Mouse (Mus musculus): ENCODE measurements around the gene Cadps. TPM values are rescaled to one million over a fixed set of nuclear protein-coding genes. Genes with fewer than 3 reads are reported as not detected.

Gene Cadps
- polyA plus RNA-seq, 1 experiment from 2014 or later = 12.1 TPM

- Histone ChIP-seq H3K9ac (ENCODE audit: low read length) (no peak overlapping the region), H3K4me3 (ENCODE audit: low read depth, low read length) (no peak overlapping the region), H3K4me1 (replicated peaks; ENCODE audit: control insufficient read depth, insufficient read depth, low read length) (no peaks in the 10 kb centered on the region), H3K27ac (ENCODE audit: low read depth, low read length) (no peak overlapping the region), H3K4me2 (ENCODE audit: low read depth, low read length, severe bottlenecking) (no peak overlapping the region), H3K9me3 (ENCODE audit: control insufficient read depth, low read length) (no peaks in the 10 kb centered on the region), H3K27me3 (ENCODE audit: control insufficient read depth, insufficient read depth, low read length) (no peaks in the 10 kb centered on the region), H3K36me3 (ENCODE audit: control insufficient read depth, insufficient read depth, low read length) (no peaks in the 10 kb centered on the region)
- DNase-seq (ENCODE audit: low spot score) (no peak), ATAC-seq (replicated peaks; ENCODE audit: low FRiP score) (no peak)
- WGBS = 77% methylated on average over 8 of the region's 8 CpGs
These were observed 394.7 kb downstream of the Cadps start for GRCm38 (mm10) chr14:12428021-12428654.

GRCm38 (mm10) chr14:12425311-12425710 is 397.6 kb downstream of the Cadps start:
- 79% methylated on average over 6 of the region's 6 CpGs for WGBS
- H3K27ac ChIP-seq (ENCODE audit: low read depth, low read length) = no peak overlapping the region
- H3K9ac ChIP-seq (ENCODE audit: low read length) = no peak overlapping the region
- H3K27me3 ChIP-seq (ENCODE audit: control insufficient read depth, insufficient read depth, low read length) = no peaks in the 10 kb centered on the region
- no peak overlapping the region for H3K4me3 ChIP-seq (ENCODE audit: low read depth, low read length)
- H3K4me2 ChIP-seq (ENCODE audit: low read depth, low read length, severe bottlenecking) = no peak overlapping the region
- no peaks in the 10 kb centered on the region for H3K9me3 ChIP-seq (ENCODE audit: control insufficient read depth, low read length)
- no peaks in the 10 kb centered on the region for H3K36me3 ChIP-seq (ENCODE audit: control insufficient read depth, insufficient read depth, low read length)
- DNase-seq (ENCODE audit: low spot score) (no peak), ATAC-seq (replicated peaks; ENCODE audit: low FRiP score) (no peak)
- no peaks in the 10 kb centered on the region for H3K4me1 ChIP-seq (replicated peaks; ENCODE audit: control insufficient read depth, insufficient read depth, low read length)

DNA sequence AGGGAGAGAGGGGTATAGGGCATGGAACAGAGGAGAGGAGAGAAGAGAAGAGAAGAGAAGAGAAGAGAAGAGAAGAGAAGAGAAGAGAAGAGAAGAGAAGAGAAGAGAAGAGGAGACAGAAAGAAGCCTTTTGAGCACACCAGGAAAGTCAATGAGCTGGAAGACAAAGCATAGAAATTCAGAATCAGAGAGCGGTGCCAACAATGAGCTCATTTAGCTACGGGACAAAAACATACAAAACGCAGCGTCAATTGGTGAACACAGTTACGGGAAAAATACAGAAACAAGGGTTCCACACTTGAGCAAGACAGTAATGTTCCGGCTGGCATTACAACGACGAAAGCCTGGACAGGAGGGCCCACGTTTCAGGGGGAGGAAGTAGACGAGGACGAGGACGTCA is 412.6 kb downstream of the Cadps start:
- H3K27ac ChIP-seq (ENCODE audit: low read depth, low read length) = no peak overlapping the region
- H3K4me2 ChIP-seq (ENCODE audit: low read depth, low read length, severe bottlenecking) = no peak overlapping the region
- no peaks in the 10 kb centered on the region; the same call in 1 of the 2 replicates for H3K4me1 ChIP-seq (replicated peaks; ENCODE audit: control insufficient read depth, insufficient read depth, low read length)
- DNase-seq (ENCODE audit: low spot score) = no peak
- H3K27me3 ChIP-seq (ENCODE audit: control insufficient read depth, insufficient read depth, low read length) = no peaks in the 10 kb centered on the region; the same call in 1 of the 2 replicates
- no peak for ATAC-seq (replicated peaks; ENCODE audit: low FRiP score)
- whole genome bisulfite sequencing = 71% methylated on average over 12 of the region's 12 CpGs
- H3K9ac ChIP-seq (ENCODE audit: low read length) = no peak overlapping the region
- no peaks in the 10 kb centered on the region for H3K36me3 ChIP-seq (ENCODE audit: control insufficient read depth, insufficient read depth, low read length)
- H3K4me3 ChIP-seq (ENCODE audit: low read depth, low read length) = no peak overlapping the region
- no peaks in the 10 kb centered on the region for H3K9me3 ChIP-seq (ENCODE audit: control insufficient read depth, low read length)

GRCm38 (mm10) chr14:12409811-12410210 is 413.1 kb downstream of the Cadps start:
- H3K27me3 ChIP-seq (ENCODE audit: control insufficient read depth, insufficient read depth, low read length) = peaks cover 2% of the 10 kb centered on the region; the same call in 1 of the 2 replicates
- WGBS = 80% methylated on average over 3 of the region's 3 CpGs
- no peaks in the 10 kb centered on the region for H3K9me3 ChIP-seq (ENCODE audit: control insufficient read depth, low read length)
- H3K9ac ChIP-seq (ENCODE audit: low read length) = no peak overlapping the region
- H3K36me3 ChIP-seq (ENCODE audit: control insufficient read depth, insufficient read depth, low read length) = no peaks in the 10 kb centered on the region
- no peaks in the 10 kb centered on the region; the same call in 1 of the 2 replicates for H3K4me1 ChIP-seq (replicated peaks; ENCODE audit: control insufficient read depth, insufficient read depth, low read length)
- H3K4me2 ChIP-seq (ENCODE audit: low read depth, low read length, severe bottlenecking) = no peak overlapping the region
- ATAC-seq (replicated peaks; ENCODE audit: low FRiP score) (no peak), DNase-seq (ENCODE audit: low spot score) (no peak)
- H3K4me3 ChIP-seq (ENCODE audit: low read depth, low read length) = no peak overlapping the region
- H3K27ac ChIP-seq (ENCODE audit: low read depth, low read length) = no peak overlapping the region

GRCm38 (mm10) chr14:12406588-12406987 is 416.3 kb downstream of the Cadps start:
- no peaks in the 10 kb centered on the region for H3K9me3 ChIP-seq (ENCODE audit: control insufficient read depth, low read length)
- H3K4me2 ChIP-seq (ENCODE audit: low read depth, low read length, severe bottlenecking) = no peak overlapping the region
- no peak overlapping the region for H3K27ac ChIP-seq (ENCODE audit: low read depth, low read length)
- peaks cover 4% of the 10 kb centered on the region; the same call in 1 of the 2 replicates for H3K27me3 ChIP-seq (ENCODE audit: control insufficient read depth, insufficient read depth, low read length)
- no peak overlapping the region for H3K4me3 ChIP-seq (ENCODE audit: low read depth, low read length)
- DNase-seq (ENCODE audit: low spot score) (no peak), ATAC-seq (replicated peaks; ENCODE audit: low FRiP score) (no peak)
- H3K9ac ChIP-seq (ENCODE audit: low read length) = no peak overlapping the region
- WGBS = 72% methylated on average over 10 of the region's 10 CpGs
- no peaks in the 10 kb centered on the region for H3K36me3 ChIP-seq (ENCODE audit: control insufficient read depth, insufficient read depth, low read length)
- H3K4me1 ChIP-seq (replicated peaks; ENCODE audit: control insufficient read depth, insufficient read depth, low read length) = no peaks in the 10 kb centered on the region; the same call in 1 of the 2 replicates

DNA sequence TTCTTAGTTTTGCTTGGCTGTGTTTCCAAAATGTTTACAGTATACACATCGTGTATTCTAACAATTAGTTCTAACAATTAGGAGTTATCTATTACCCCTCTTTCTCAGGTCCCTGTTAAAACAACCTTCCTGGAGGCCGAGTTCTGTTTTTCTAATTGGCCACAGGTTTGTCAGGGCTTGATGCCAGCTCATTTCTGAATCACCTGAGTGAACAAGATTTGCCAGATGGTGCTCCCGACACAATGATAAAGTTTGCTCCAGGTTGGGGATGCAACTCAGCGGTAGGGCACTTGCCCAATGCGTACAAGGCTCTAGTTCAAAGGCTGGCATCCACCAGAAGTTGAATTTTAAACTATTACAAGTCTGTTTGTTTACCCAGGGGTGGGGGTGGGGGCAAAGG is 417.7 kb downstream of the Cadps start:
- Histone ChIP-seq H3K4me3 (ENCODE audit: low read depth, low read length) (no peak overlapping the region), H3K4me2 (ENCODE audit: low read depth, low read length, severe bottlenecking) (no peak overlapping the region), H3K9ac (ENCODE audit: low read length) (no peak overlapping the region), H3K27me3 (ENCODE audit: control insufficient read depth, insufficient read depth, low read length) (peaks cover 4% of the 10 kb centered on the region; the same call in 1 of the 2 replicates), H3K4me1 (replicated peaks; ENCODE audit: control insufficient read depth, insufficient read depth, low read length) (no peaks in the 10 kb centered on the region; the same call in 1 of the 2 replicates), H3K9me3 (ENCODE audit: control insufficient read depth, low read length) (no peaks in the 10 kb centered on the region), H3K36me3 (ENCODE audit: control insufficient read depth, insufficient read depth, low read length) (no peaks in the 10 kb centered on the region), H3K27ac (ENCODE audit: low read depth, low read length) (no peak overlapping the region)
- 83% methylated on average over 5 of the region's 5 CpGs for WGBS
- ATAC-seq (replicated peaks; ENCODE audit: low FRiP score) (no peak), DNase-seq (ENCODE audit: low spot score) (no peak)

GRCm38 (mm10) chr14:12404724-12405123 is 418.2 kb downstream of the Cadps start:
- H3K27me3 ChIP-seq (ENCODE audit: control insufficient read depth, insufficient read depth, low read length) = peaks cover 4% of the 10 kb centered on the region; the same call in 1 of the 2 replicates
- no peaks in the 10 kb centered on the region for H3K4me1 ChIP-seq (replicated peaks; ENCODE audit: control insufficient read depth, insufficient read depth, low read length)
- no peak for ATAC-seq (replicated peaks; ENCODE audit: low FRiP score)
- no peak overlapping the region for H3K4me2 ChIP-seq (ENCODE audit: low read depth, low read length, severe bottlenecking)
- no peaks in the 10 kb centered on the region for H3K9me3 ChIP-seq (ENCODE audit: control insufficient read depth, low read length)
- no peak for DNase-seq (ENCODE audit: low spot score)
- 87% methylated on average over 3 of the region's 3 CpGs for WGBS
- H3K9ac ChIP-seq (ENCODE audit: low read length) = no peak overlapping the region
- no peak overlapping the region for H3K4me3 ChIP-seq (ENCODE audit: low read depth, low read length)
- no peak overlapping the region for H3K27ac ChIP-seq (ENCODE audit: low read depth, low read length)
- H3K36me3 ChIP-seq (ENCODE audit: control insufficient read depth, insufficient read depth, low read length) = no peaks in the 10 kb centered on the region

GRCm38 (mm10) chr14:12404052-12404451 is 418.8 kb downstream of the Cadps start:
- H3K4me3 ChIP-seq (ENCODE audit: low read depth, low read length) = no peak overlapping the region
- peaks cover 4% of the 10 kb centered on the region; the same call in 1 of the 2 replicates for H3K27me3 ChIP-seq (ENCODE audit: control insufficient read depth, insufficient read depth, low read length)
- WGBS = 72% methylated on average over 3 of the region's 3 CpGs
- H3K27ac ChIP-seq (ENCODE audit: low read depth, low read length) = no peak overlapping the region
- H3K4me2 ChIP-seq (ENCODE audit: low read depth, low read length, severe bottlenecking) = no peak overlapping the region
- no peak overlapping the region for H3K9ac ChIP-seq (ENCODE audit: low read length)
- no peaks in the 10 kb centered on the region for H3K4me1 ChIP-seq (replicated peaks; ENCODE audit: control insufficient read depth, insufficient read depth, low read length)
- no peaks in the 10 kb centered on the region for H3K36me3 ChIP-seq (ENCODE audit: control insufficient read depth, insufficient read depth, low read length)
- DNase-seq (ENCODE audit: low spot score) (no peak), ATAC-seq (replicated peaks; ENCODE audit: low FRiP score) (no peak)
- H3K9me3 ChIP-seq (ENCODE audit: control insufficient read depth, low read length) = no peaks in the 10 kb centered on the region

GRCm38 (mm10) chr14:12400116-12400515 is 422.8 kb downstream of the Cadps start:
- H3K36me3 ChIP-seq (ENCODE audit: control insufficient read depth, insufficient read depth, low read length) = no peaks in the 10 kb centered on the region
- H3K9me3 ChIP-seq (ENCODE audit: control insufficient read depth, low read length) = no peaks in the 10 kb centered on the region
- no peak overlapping the region for H3K4me2 ChIP-seq (ENCODE audit: low read depth, low read length, severe bottlenecking)
- ATAC-seq (replicated peaks; ENCODE audit: low FRiP score) = no peak
- H3K27me3 ChIP-seq (ENCODE audit: control insufficient read depth, insufficient read depth, low read length) = peaks cover 18% of the 10 kb centered on the region
- DNase-seq (ENCODE audit: low spot score) = no peak
- WGBS = 88% methylated on average over 5 of the region's 5 CpGs
- no peak overlapping the region for H3K4me3 ChIP-seq (ENCODE audit: low read depth, low read length)
- no peak overlapping the region for H3K9ac ChIP-seq (ENCODE audit: low read length)
- peaks cover 4% of the 10 kb centered on the region; the same call in 1 of the 2 replicates for H3K4me1 ChIP-seq (replicated peaks; ENCODE audit: control insufficient read depth, insufficient read depth, low read length)
- H3K27ac ChIP-seq (ENCODE audit: low read depth, low read length) = no peak overlapping the region
